Mouse (Mus musculus) left cerebral cortex, adult 2 months (tissue): ENCODE measurements at regions not wholly inside any gene's neighbourhood (a gene's known extent, or its start where the extent isn't known, plus 50 kb on each side); places are given as distances from the start of the nearest gene placed in this dataset.

Experiments used
- DNase-seq, 2 experiments: peaks; one replicate each; pipeline ENCODE4 v3.0.0; 2021 to 2022; ENCODE audit warnings: low spot score in 2 of 2, mixed read lengths in 1 of 2; ENCODE audit errors: extremely low spot score in 1 of 2
- H3K27ac ChIP-seq: fragments of 200-600 bp; 2 replicates; pipeline ENCODE4 v1.8.1; 2022
- H3K4me3 ChIP-seq: fragments of 200-600 bp; 2 replicates; pipeline ENCODE4 v1.8.1; 2022
- CTCF ChIP-seq: fragments of 200-600 bp; IDR thresholded peaks from 2 replicates; pipeline ENCODE4 v1.8.1; 2022; ENCODE audit warnings: antibody characterized with exemption, mild to moderate bottlenecking, moderate library complexity
- intact Hi-C: fragments of 180-260 bp; cut with DNase I; formaldehyde crosslinking; loops from one replicate; pipeline ENCODE4 v1.15.1; 2025

GRCm38 (mm10) chr2:46394161-46394560 lies 1277.0 kb upstream of the Zeb2 start:
- H3K4me3 ChIP-seq, result no peak overlapping the region
- TF ChIP-seq CTCF, result no peak
- H3K27ac ChIP-seq, result no peak overlapping the region
- no peak for DNase-seq
- intact Hi-C loops, result no loop called here

- no peak overlapping the region for H3K27ac ChIP-seq
- no peak for DNase-seq
- no peak overlapping the region for H3K4me3 ChIP-seq
- intact Hi-C loops, result no loop called here
- TF ChIP-seq CTCF, result no peak
Observed at GRCm38 (mm10) chr2:46372847-46373461, 1255.8 kb upstream of the Zeb2 start.

- H3K27ac ChIP-seq, result no peak overlapping the region
- TF ChIP-seq CTCF, result no peak
- no peak overlapping the region for H3K4me3 ChIP-seq
- intact Hi-C loops, result no loop called here
- DNase-seq, result no peak
Observed at GRCm38 (mm10) chr2:46371755-46372154, 1254.6 kb upstream of the Zeb2 start.

GRCm38 (mm10) chr2:46370949-46371348 lies 1253.8 kb upstream of the Zeb2 start:
- H3K4me3 ChIP-seq, result no peak overlapping the region
- intact Hi-C loops, result no loop called here
- DNase-seq, result no peak
- H3K27ac ChIP-seq, result no peak overlapping the region
- TF ChIP-seq CTCF, result no peak

GRCm38 (mm10) chr2:46368882-46369281 lies 1251.7 kb upstream of the Zeb2 start:
- H3K27ac ChIP-seq, result no peak overlapping the region
- intact Hi-C loops, result no loop called here
- no peak overlapping the region for H3K4me3 ChIP-seq
- no peak for DNase-seq
- no peak for TF ChIP-seq CTCF

GRCm38 (mm10) chr2:46366135-46366485 lies 1248.9 kb upstream of the Zeb2 start:
- no peak for DNase-seq
- intact Hi-C loops, result no loop called here
- TF ChIP-seq CTCF, result no peak
- no peak overlapping the region for H3K4me3 ChIP-seq
- H3K27ac ChIP-seq, result no peak overlapping the region

- no peak overlapping the region for H3K27ac ChIP-seq
- intact Hi-C loops, result no loop called here
- no peak for DNase-seq
- no peak for TF ChIP-seq CTCF
- no peak overlapping the region for H3K4me3 ChIP-seq
Observed at GRCm38 (mm10) chr2:46365428-46366134, 1248.4 kb upstream of the Zeb2 start.

- intact Hi-C loops, result no loop called here
- Histone ChIP-seq H3K4me3 (no peak overlapping the region), H3K27ac (no peak overlapping the region)
- DNase-seq, result no peak
- TF ChIP-seq CTCF, result no peak
Observed at GRCm38 (mm10) chr2:46360049-46360712, 1243.0 kb upstream of the Zeb2 start.

- no peak overlapping the region for H3K4me3 ChIP-seq
- no peak for TF ChIP-seq CTCF
- no peak overlapping the region for H3K27ac ChIP-seq
- DNase-seq, result no peak
- intact Hi-C loops, result no loop called here
Observed at GRCm38 (mm10) chr2:46358225-46358624, 1241.0 kb upstream of the Zeb2 start.

- H3K4me3 ChIP-seq, result no peak overlapping the region
- intact Hi-C loops, result no loop called here
- no peak for TF ChIP-seq CTCF
- no peak for DNase-seq
- no peak overlapping the region for H3K27ac ChIP-seq
Observed at GRCm38 (mm10) chr2:46356651-46357050, 1239.5 kb upstream of the Zeb2 start.

- no peak for DNase-seq
- H3K27ac ChIP-seq, result no peak overlapping the region
- intact Hi-C loops, result no loop called here
- no peak for TF ChIP-seq CTCF
- H3K4me3 ChIP-seq, result no peak overlapping the region
Observed at GRCm38 (mm10) chr2:46340694-46341093, 1223.5 kb upstream of the Zeb2 start.

- DNase-seq, result no peak
- intact Hi-C loops, result no loop called here
- no peak for TF ChIP-seq CTCF
- Histone ChIP-seq H3K4me3 (no peak overlapping the region), H3K27ac (no peak overlapping the region)
Observed at GRCm38 (mm10) chr2:46316666-46317065, 1199.5 kb upstream of the Zeb2 start.
